Mouse (Mus musculus) hindbrain, embryonic 16.5 days (tissue): ENCODE results near the gene Tgfbr1. TPM values are rescaled to one million over a fixed set of nuclear protein-coding genes. Genes with fewer than 3 reads are reported as not detected.

ENCODE experiments used
- ATAC-seq: fragments of 200-750 bp; cut with Nextera tagmentation; 2 replicates; pipeline ENCODE4 v1.8.0; 2017; ENCODE audit warnings: moderate TSS enrichment, moderate library complexity
- H3K27ac ChIP-seq: fragments of 300-500 bp; sonication (generic); 2 replicates; pipeline ENCODE4 v1.5.1; 2014; ENCODE audit warnings: low read depth, mild to moderate bottlenecking, control low read depth, low read length, moderate library complexity
- H3K27me3 ChIP-seq: fragments of 300-500 bp; sonication (generic); replicated peaks from 2 replicates; pipeline ENCODE4 v1.6.1; 2014; ENCODE audit warnings: low read length; ENCODE audit not compliant: control insufficient read depth, insufficient read depth
- H3K36me3 ChIP-seq: fragments of 300-500 bp; sonication (generic); 2 replicates; pipeline ENCODE4 v1.6.1; 2014; ENCODE audit warnings: mild to moderate bottlenecking, low read length, moderate library complexity, mixed read lengths; ENCODE audit not compliant: control insufficient read depth, insufficient read depth
- H3K4me1 ChIP-seq: fragments of 300-500 bp; sonication (generic); 2 replicates; pipeline ENCODE4 v1.6.1; 2014; ENCODE audit warnings: low read depth, low read length; ENCODE audit not compliant: control insufficient read depth, insufficient read depth
- H3K4me2 ChIP-seq: fragments of 300-500 bp; sonication (generic); 2 replicates; pipeline ENCODE4 v1.6.1; 2014; ENCODE audit warnings: mild to moderate bottlenecking, low read length, control low read depth, moderate library complexity
- H3K4me3 ChIP-seq: fragments of 300-500 bp; sonication (generic); 2 replicates; pipeline ENCODE4 v1.5.1; 2014; ENCODE audit warnings: mild to moderate bottlenecking, low read length, control low read depth, moderate library complexity
- H3K9ac ChIP-seq: fragments of 300-500 bp; sonication (generic); 2 replicates; pipeline ENCODE4 v1.6.1; 2014; ENCODE audit warnings: low read depth, mild to moderate bottlenecking, control low read depth, low read length, moderate library complexity
- H3K9me3 ChIP-seq: fragments of 300-500 bp; sonication (generic); 2 replicates; pipeline ENCODE4 v1.6.1; 2014; ENCODE audit warnings: mild to moderate bottlenecking, low read length, moderate library complexity; ENCODE audit not compliant: control insufficient read depth
- WGBS: fragments of 180-500 bp; shearing (Covaris S2); extraction: QIAGEN DNeasy Blood & Tissue Kit; methylation state at CpG from one replicate; pipeline ENCODE4 v1.1.7; 2014; 5-methylcytosine and 5-hydroxymethylcytosine counted together
- polyA plus RNA-seq: library from polyadenylated mRNA; unstranded; fragments of >200 nt; fragmentation: Nextera tagmentation; extraction: Ambion mirVana; gene quantifications from 2 replicates; pipeline ENCODE4 v1.2.1, GENCODE M21; 2015

The Tgfbr1 gene
- polyA plus RNA-seq, 1 experiment from 2014 or later = 17.7 TPM

- Histone ChIP-seq H3K9ac (no peak overlapping the region), H3K4me1 (peaks cover 10% of the 10 kb centered on the region), H3K27ac (no peak overlapping the region), H3K36me3 (no peaks in the 10 kb centered on the region), H3K27me3 (no peaks in the 10 kb centered on the region), H3K4me3 (no peak overlapping the region), H3K4me2 (no peak overlapping the region), H3K9me3 (no peaks in the 10 kb centered on the region)
- WGBS = 87% methylated on average over 6 of the region's 6 CpGs
- no peak for ATAC-seq
These were observed 85.9 kb downstream of the Tgfbr1 start for GRCm38 (mm10) chr4:47438956-47439355.

GRCm38 (mm10) chr4:47440951-47441350, 87.9 kb downstream of the Tgfbr1 start:
- Histone ChIP-seq H3K4me1 (peaks cover 10% of the 10 kb centered on the region), H3K36me3 (no peaks in the 10 kb centered on the region), H3K9ac (no peak overlapping the region), H3K27ac (no peak overlapping the region), H3K4me2 (no peak overlapping the region), H3K4me3 (no peak overlapping the region), H3K9me3 (no peaks in the 10 kb centered on the region), H3K27me3 (no peaks in the 10 kb centered on the region)
- 86% methylated on average over 11 of the region's 11 CpGs for WGBS
- no peak for ATAC-seq

GRCm38 (mm10) chr4:47448526-47448925, 95.5 kb downstream of the Tgfbr1 start:
- no peaks in the 10 kb centered on the region for H3K27me3 ChIP-seq
- H3K9me3 ChIP-seq = no peaks in the 10 kb centered on the region
- 96% methylated on average over 3 of the region's 3 CpGs for WGBS
- H3K36me3 ChIP-seq = no peaks in the 10 kb centered on the region
- H3K4me2 ChIP-seq = no peak overlapping the region
- H3K9ac ChIP-seq = no peak overlapping the region
- H3K4me3 ChIP-seq = no peak overlapping the region
- H3K27ac ChIP-seq = no peak overlapping the region
- ATAC-seq = no peak
- H3K4me1 ChIP-seq = no peaks in the 10 kb centered on the region; the same call in 1 of the 2 replicates

GRCm38 (mm10) chr4:47449116-47449515, 96.1 kb downstream of the Tgfbr1 start:
- H3K9me3 ChIP-seq = no peaks in the 10 kb centered on the region; the same call in 1 of the 2 replicates
- no peaks in the 10 kb centered on the region for H3K36me3 ChIP-seq
- H3K4me1 ChIP-seq = no peaks in the 10 kb centered on the region; the same call in 1 of the 2 replicates
- WGBS = 43% methylated on average over 5 of the region's 5 CpGs
- ATAC-seq = no peak
- no peak overlapping the region for H3K4me3 ChIP-seq
- no peaks in the 10 kb centered on the region for H3K27me3 ChIP-seq
- H3K9ac ChIP-seq = no peak overlapping the region
- H3K4me2 ChIP-seq = no peak overlapping the region
- H3K27ac ChIP-seq = no peak overlapping the region

GRCm38 (mm10) chr4:47449586-47450522, 96.8 kb downstream of the Tgfbr1 start:
- no peak overlapping the region for H3K4me2 ChIP-seq
- no peak overlapping the region for H3K27ac ChIP-seq
- no peaks in the 10 kb centered on the region; the same call in 1 of the 2 replicates for H3K4me1 ChIP-seq
- 13% methylated on average over 18 of the region's 18 CpGs for WGBS
- H3K27me3 ChIP-seq = no peaks in the 10 kb centered on the region
- 0 out of 2 replicates have a peak, but pooled peaks have one; percentile 40 for ATAC-seq
- H3K36me3 ChIP-seq = no peaks in the 10 kb centered on the region
- H3K4me3 ChIP-seq = no peak overlapping the region
- H3K9ac ChIP-seq = no peak overlapping the region
- peaks cover 3% of the 10 kb centered on the region; the same call in 1 of the 2 replicates for H3K9me3 ChIP-seq

Other genes with a start within 250 kb of the Tgfbr1 start
- gene Col15a1, start 145.1 kb upstream of the Tgfbr1 start, polyA plus RNA-seq = 3.4 and 4.7 TPM in 2 replicates
- gene Alg2, start 121.1 kb downstream of the Tgfbr1 start, polyA plus RNA-seq = 347 and 352 TPM in 2 replicates
- 233 and 244 TPM in 2 replicates for gene Sec61b, start 121.4 kb downstream of the Tgfbr1 start, polyA plus RNA-seq